In the genomic region with DNA sequence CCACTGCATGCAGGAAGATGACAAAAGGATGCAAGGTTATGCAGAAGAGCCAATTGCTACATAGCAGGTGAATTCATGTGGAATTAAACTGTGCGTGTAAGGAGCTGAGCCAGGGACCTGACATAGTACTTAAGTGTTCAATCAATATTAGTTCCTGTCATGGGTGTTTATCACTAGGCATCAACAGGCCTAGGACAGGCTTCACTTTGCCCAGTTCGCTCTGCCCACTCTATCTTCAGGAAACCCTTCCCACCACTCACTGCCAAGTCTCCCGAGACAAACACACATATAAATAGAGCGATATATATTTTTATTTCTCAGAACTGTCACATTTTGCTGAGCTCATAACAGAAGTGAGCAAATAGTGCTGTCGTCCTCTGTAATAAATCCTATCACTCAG, we compare ENCODE assay signal across 12 mouse cellular contexts.
"Had no signal": no experiment of that assay in that cellular context is flagged by ENCODE, and none has a peak within 500 bp of the region (broad histone marks: within the 10 kb centered on the region; RNA-seq: fewer than 3 reads in every experiment).

No protein-coding gene starts in this region.

- H3K27me3 ChIP-seq: limb, embryonic 15.5 days; neural tube, embryonic 13.5 days had no signal

- H3K27ac ChIP-seq: limb, embryonic 15.5 days; liver, embryonic 14.5 days; midbrain, embryonic 12.5 days; neural tube, embryonic 13.5 days had no signal

- H3K36me3 ChIP-seq: limb, embryonic 15.5 days; midbrain, embryonic 12.5 days; neural tube, embryonic 13.5 days had no signal

- H3K4me3 ChIP-seq: limb, embryonic 15.5 days; midbrain, embryonic 12.5 days; neural tube, embryonic 13.5 days had no signal

- H3K9me3 ChIP-seq: limb, embryonic 15.5 days; midbrain, embryonic 12.5 days; neural tube, embryonic 13.5 days had no signal

- H3K4me2 ChIP-seq: limb, embryonic 15.5 days; lung, embryonic 14.5 days; midbrain, embryonic 12.5 days; neural tube, embryonic 13.5 days had no signal

- DNase-seq: kidney, postnatal 10 days; layer of hippocampus, adult 9-11 months; layer of hippocampus, postnatal 36 days; lung, embryonic 14.5 days; right cerebral cortex, postnatal 14 days; thymus, postnatal 14 days had no signal

- H3K9ac ChIP-seq: limb, embryonic 15.5 days; liver, embryonic 14.5 days; lung, embryonic 14.5 days; midbrain, embryonic 12.5 days; neural tube, embryonic 13.5 days had no signal

- ATAC-seq: intestine, embryonic 16.5 days; midbrain, embryonic 16.5 days had no signal
